Mouse (Mus musculus) bone marrow macrophage, adult 2 months (primary cell): Measurements from ENCODE around the gene Bbox1.

ENCODE experiments used
- CTCF ChIP-seq: IDR thresholded peaks from 2 replicates; pipeline ENCODE4 v1.5.1; 2012; ENCODE audit warnings: low read depth, mild to moderate bottlenecking, low read length, moderate library complexity
- POLR2A ChIP-seq: IDR thresholded peaks from 2 replicates; pipeline ENCODE4 v1.6.1; 2012; ENCODE audit warnings: mild to moderate bottlenecking, low read depth, low read length, borderline replicate concordance

GRCm38 (mm10) chr2:110287959-110288358, 26.4 kb downstream of the Bbox1 start:
- no peak for TF ChIP-seq CTCF
- no peak for TF ChIP-seq POLR2A
